Mouse (Mus musculus): ENCODE measurements at regions not wholly inside any gene's neighbourhood (a gene's known extent, or its start where the extent isn't known, plus 50 kb on each side); places are given as distances from the start of the nearest gene placed in this dataset.

- no peaks in the 10 kb centered on the region for H3K27me3 ChIP-seq (ENCODE audit: control insufficient read depth, insufficient read depth, insufficient read length)
- H3K4me2 ChIP-seq (ENCODE audit: low read depth): no peak overlapping the region
- no peaks in the 10 kb centered on the region for H3K79me2 ChIP-seq (ENCODE audit: control insufficient read depth, insufficient read depth)
- H3K36me3 ChIP-seq (ENCODE audit: control insufficient read depth, insufficient read depth): no peaks in the 10 kb centered on the region
- TF ChIP-seq MYOD1 (IDR thresholded peaks at IDR 0.05; ENCODE audit: control insufficient read depth in 1 of 3, insufficient read length in 2 of 3, low read depth in 2 of 3): no peak
- no peak for TF ChIP-seq USF1 (IDR thresholded peaks at IDR 0.05; ENCODE audit: low read depth)
- H3ac ChIP-seq (ENCODE audit: control insufficient read depth, insufficient read length): no peak overlapping the region
- no peak overlapping the region for H3K4me3 ChIP-seq
These were observed 63.5 kb upstream of the Gm10295 start for GRCm38 (mm10) chr7:71414756-71415155.

GRCm38 (mm10) chr7:71413121-71413520 is 61.8 kb upstream of the Gm10295 start:
- no peak overlapping the region for H3K4me2 ChIP-seq (ENCODE audit: low read depth)
- H3K4me3 ChIP-seq: no peak overlapping the region
- TF ChIP-seq REST (IDR thresholded peaks at IDR 0.05; ENCODE audit: insufficient read depth, insufficient read length) (no peak), MAX (IDR thresholded peaks at IDR 0.05; ENCODE audit: low read depth) (no peak), TCF12 (IDR thresholded peaks at IDR 0.05; ENCODE audit: insufficient read depth, poor library complexity, severe bottlenecking) (no peak), SRF (IDR thresholded peaks at IDR 0.05; ENCODE audit: control insufficient read depth, insufficient read length, low read depth) (no peak), POLR2A (IDR thresholded peaks at IDR 0.05; ENCODE audit: insufficient read length, low read depth) (no peak)
- H3K27me3 ChIP-seq (ENCODE audit: control insufficient read depth, insufficient read depth, insufficient read length): no peaks in the 10 kb centered on the region
- no peak overlapping the region for H3ac ChIP-seq (ENCODE audit: control insufficient read depth, insufficient read length)
- H3K36me3 ChIP-seq (ENCODE audit: control insufficient read depth, insufficient read depth): no peaks in the 10 kb centered on the region
- no peaks in the 10 kb centered on the region for H3K79me2 ChIP-seq (ENCODE audit: control insufficient read depth, insufficient read depth)

DNA sequence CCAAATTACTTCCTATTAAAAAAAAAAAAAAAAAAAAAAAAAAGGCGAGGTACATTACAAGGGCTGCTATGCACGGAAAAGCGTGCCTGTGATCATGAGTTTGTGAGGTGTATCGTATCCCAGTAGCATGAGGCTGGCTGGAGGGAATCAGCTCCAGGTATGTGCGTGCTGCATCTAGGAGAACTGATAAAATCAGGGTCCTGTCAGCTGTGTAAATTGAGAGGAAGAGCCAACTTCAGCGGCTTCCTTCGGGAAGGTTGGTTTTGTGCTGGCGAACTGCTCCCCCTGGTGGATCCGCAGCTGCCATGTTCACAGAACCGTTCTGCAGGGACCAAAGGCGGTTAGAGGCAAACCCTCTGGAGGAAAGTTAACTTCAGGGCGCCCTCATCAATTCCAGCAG is 60.8 kb upstream of the Gm10295 start:
- peak in 1 of 3 experiments; percentile 9 for TF ChIP-seq MYOG (IDR thresholded peaks at IDR 0.05; ENCODE audit: control insufficient read depth in 1 of 3, insufficient read depth in 1 of 3, insufficient read length in 2 of 3, low read depth in 2 of 3)
- no peak for TF ChIP-seq MAX (IDR thresholded peaks at IDR 0.05; ENCODE audit: low read depth)
- Histone ChIP-seq H3K4me3 (no peak overlapping the region), H3K79me2 (ENCODE audit: control insufficient read depth, insufficient read depth) (no peaks in the 10 kb centered on the region), H3ac (ENCODE audit: control insufficient read depth, insufficient read length) (no peak overlapping the region), H3K27me3 (ENCODE audit: control insufficient read depth, insufficient read depth, insufficient read length) (no peaks in the 10 kb centered on the region), H3K36me3 (ENCODE audit: control insufficient read depth, insufficient read depth) (no peaks in the 10 kb centered on the region), H3K4me2 (ENCODE audit: low read depth) (peak overlapping the region; percentile 73)

DNA sequence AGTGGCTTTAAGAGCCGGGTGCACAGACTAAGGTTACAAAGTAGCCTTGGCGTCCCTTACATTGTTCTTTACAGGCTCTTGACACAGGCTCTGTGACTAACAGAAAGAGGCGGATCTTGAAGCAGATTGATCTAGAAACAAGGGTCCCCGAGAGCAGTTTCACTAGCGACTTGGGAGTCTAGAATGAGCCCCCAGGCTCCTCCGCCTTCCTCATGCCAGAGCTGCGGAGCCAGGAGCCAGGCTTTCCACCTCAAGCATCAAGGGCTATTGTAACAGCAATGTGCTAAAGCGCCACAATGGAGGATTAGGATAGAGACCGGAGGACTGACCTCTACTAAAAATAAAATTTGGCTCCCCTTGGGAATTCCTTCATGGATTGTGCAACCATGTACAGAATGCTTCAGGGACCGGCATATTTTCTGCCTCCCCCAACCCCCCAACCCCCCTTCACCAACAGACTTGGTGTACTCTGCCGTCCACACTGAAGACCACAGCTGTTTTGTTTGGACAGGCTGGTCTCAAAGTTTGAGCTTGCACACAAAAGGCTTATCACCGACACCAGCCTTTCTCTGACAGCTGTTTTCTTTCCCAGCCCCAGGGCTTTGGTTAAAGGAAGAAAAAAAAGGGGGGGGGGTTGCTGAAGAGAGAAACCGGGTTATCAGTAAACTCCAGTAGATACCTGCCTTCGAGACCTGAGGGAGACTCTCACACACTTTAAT is 60.2 kb upstream of the Gm10295 start:
- TF ChIP-seq POLR2A (IDR thresholded peaks at IDR 0.05; ENCODE audit: insufficient read length, low read depth) (no peak), MYOD1 (IDR thresholded peaks at IDR 0.05; ENCODE audit: control insufficient read depth in 1 of 3, insufficient read length in 2 of 3, low read depth in 2 of 3) (peak in 2 of 3 experiments; percentile 14 to 48), CEBPB (IDR thresholded peaks at IDR 0.05; ENCODE audit: insufficient read depth, poor library complexity, severe bottlenecking) (peak; percentile 67), MYOG (IDR thresholded peaks at IDR 0.05; ENCODE audit: control insufficient read depth in 1 of 3, insufficient read depth in 1 of 3, insufficient read length in 2 of 3, low read depth in 2 of 3) (peak in 2 of 3 experiments; percentile 32 to 34)
- Histone ChIP-seq H3K27me3 (ENCODE audit: control insufficient read depth, insufficient read depth, insufficient read length) (no peaks in the 10 kb centered on the region), H3K36me3 (ENCODE audit: control insufficient read depth, insufficient read depth) (no peaks in the 10 kb centered on the region), H3K4me2 (ENCODE audit: low read depth) (peak overlapping the region; percentile 73), H3ac (ENCODE audit: control insufficient read depth, insufficient read length) (no peak overlapping the region), H3K4me3 (no peak overlapping the region), H3K79me2 (ENCODE audit: control insufficient read depth, insufficient read depth) (no peaks in the 10 kb centered on the region)

DNA sequence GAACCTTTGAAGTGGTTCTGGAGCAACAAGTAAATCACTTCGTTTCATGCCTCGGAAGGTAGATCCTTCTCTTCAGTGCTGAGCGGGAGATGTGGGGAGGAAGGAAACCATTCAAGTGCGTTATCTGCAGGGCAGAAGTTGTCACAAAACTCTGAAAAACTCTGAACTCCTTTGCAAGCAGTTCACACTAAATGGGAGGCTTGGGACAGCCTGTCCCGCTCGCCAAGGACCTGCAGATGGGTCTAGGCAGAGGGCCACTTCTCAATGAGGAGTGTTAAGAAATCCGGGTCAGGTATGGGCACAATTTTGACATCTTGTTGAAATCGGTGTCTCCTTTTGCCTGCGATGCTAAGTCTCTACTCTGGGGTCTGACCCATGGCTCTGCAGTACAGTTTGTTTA is 58.6 kb upstream of the Gm10295 start:
- Histone ChIP-seq H3K4me3 (no peak overlapping the region), H3K27me3 (ENCODE audit: control insufficient read depth, insufficient read depth, insufficient read length) (no peaks in the 10 kb centered on the region), H3ac (ENCODE audit: control insufficient read depth, insufficient read length) (no peak overlapping the region), H3K79me2 (ENCODE audit: control insufficient read depth, insufficient read depth) (no peaks in the 10 kb centered on the region), H3K4me2 (ENCODE audit: low read depth) (no peak overlapping the region), H3K36me3 (ENCODE audit: control insufficient read depth, insufficient read depth) (no peaks in the 10 kb centered on the region)
- TF ChIP-seq E2F4 (IDR thresholded peaks at IDR 0.05; ENCODE audit: insufficient read depth) (no peak), POLR2AphosphoS2 (IDR thresholded peaks at IDR 0.05; ENCODE audit: insufficient read length, low read depth) (no peak), TCF12 (IDR thresholded peaks at IDR 0.05; ENCODE audit: insufficient read depth, poor library complexity, severe bottlenecking) (no peak), USF1 (IDR thresholded peaks at IDR 0.05; ENCODE audit: low read depth) (no peak), CEBPB (IDR thresholded peaks at IDR 0.05; ENCODE audit: insufficient read depth, poor library complexity, severe bottlenecking) (no peak)

GRCm38 (mm10) chr7:71409061-71409460 is 57.8 kb upstream of the Gm10295 start:
- Histone ChIP-seq H3K27me3 (ENCODE audit: control insufficient read depth, insufficient read depth, insufficient read length) (no peaks in the 10 kb centered on the region), H3ac (ENCODE audit: control insufficient read depth, insufficient read length) (no peak overlapping the region), H3K4me2 (ENCODE audit: low read depth) (no peak overlapping the region), H3K79me2 (ENCODE audit: control insufficient read depth, insufficient read depth) (no peaks in the 10 kb centered on the region), H3K36me3 (ENCODE audit: control insufficient read depth, insufficient read depth) (no peaks in the 10 kb centered on the region), H3K4me3 (no peak overlapping the region)
- no peak for TF ChIP-seq CEBPB (IDR thresholded peaks at IDR 0.05; ENCODE audit: insufficient read depth, poor library complexity, severe bottlenecking)
- TF ChIP-seq TCF12 (IDR thresholded peaks at IDR 0.05; ENCODE audit: insufficient read depth, poor library complexity, severe bottlenecking): no peak
- no peak for TF ChIP-seq MYOD1 (IDR thresholded peaks at IDR 0.05; ENCODE audit: control insufficient read depth in 1 of 3, insufficient read length in 2 of 3, low read depth in 2 of 3)
- TF ChIP-seq TCF3 (IDR thresholded peaks at IDR 0.05; ENCODE audit: insufficient read length, low read depth): no peak
- TF ChIP-seq POLR2A (IDR thresholded peaks at IDR 0.05; ENCODE audit: insufficient read length, low read depth): no peak
- TF ChIP-seq SRF (IDR thresholded peaks at IDR 0.05; ENCODE audit: control insufficient read depth, insufficient read length, low read depth): no peak
- no peak for TF ChIP-seq MYOG (IDR thresholded peaks at IDR 0.05; ENCODE audit: control insufficient read depth in 1 of 3, insufficient read depth in 1 of 3, insufficient read length in 2 of 3, low read depth in 2 of 3)
- no peak for TF ChIP-seq POLR2AphosphoS2 (IDR thresholded peaks at IDR 0.05; ENCODE audit: insufficient read length, low read depth)
- TF ChIP-seq USF1 (IDR thresholded peaks at IDR 0.05; ENCODE audit: low read depth): no peak
- no peak for TF ChIP-seq E2F4 (IDR thresholded peaks at IDR 0.05; ENCODE audit: insufficient read depth)
- TF ChIP-seq MAX (IDR thresholded peaks at IDR 0.05; ENCODE audit: low read depth): no peak
- TF ChIP-seq REST (IDR thresholded peaks at IDR 0.05; ENCODE audit: insufficient read depth, insufficient read length): no peak

Measured in myocyte (in vitro differentiated cells).